Mouse (Mus musculus): ENCODE measurements around the gene Ppl. TPM values are rescaled to one million over a fixed set of nuclear protein-coding genes. Genes with fewer than 3 reads are reported as not detected.
A peak's percentile ranks its signal among the peaks of the same experiment; 100 is the strongest.

Ppl gene
- total RNA-seq, 4 experiments from 2014 or later, result 3.1 to 17.7 (median 9.9) TPM

- no peak for DNase-seq
Observed at GRCm38 (mm10) chr16:5123476-5123875, 8.7 kb downstream of the Ppl start.

- DNase-seq, result no peak
Observed at GRCm38 (mm10) chr16:5119845-5120244, 12.4 kb downstream of the Ppl start.

GRCm38 (mm10) chr16:5119385-5119784, 12.8 kb downstream of the Ppl start:
- no peak for DNase-seq

- no peak for DNase-seq
Observed at GRCm38 (mm10) chr16:5113582-5113981, 18.6 kb downstream of the Ppl start.

- DNase-seq, result no peak
Observed at GRCm38 (mm10) chr16:5113002-5113550, 19.1 kb downstream of the Ppl start.

GRCm38 (mm10) chr16:5111021-5111420, 21.2 kb downstream of the Ppl start:
- DNase-seq, result no peak

GRCm38 (mm10) chr16:5109877-5110276, 22.3 kb downstream of the Ppl start:
- no peak for DNase-seq

- DNase-seq, result no peak
Observed at GRCm38 (mm10) chr16:5101000-5101399, 31.2 kb downstream of the Ppl start.

- no peak for DNase-seq
Observed at GRCm38 (mm10) chr16:5096504-5096903, 35.7 kb downstream of the Ppl start.

- no peak for DNase-seq
Observed at GRCm38 (mm10) chr16:5093285-5093684, 38.9 kb downstream of the Ppl start.

GRCm38 (mm10) chr16:5089021-5089420, 43.2 kb downstream of the Ppl start:
- DNase-seq, result no peak

GRCm38 (mm10) chr16:5086179-5086578, 46.0 kb downstream of the Ppl start:
- DNase-seq, result no peak

GRCm38 (mm10) chr16:5085196-5085595, 47.0 kb downstream of the Ppl start:
- DNase-seq, result no peak

- no peak for DNase-seq
Observed at GRCm38 (mm10) chr16:5074341-5074740, 57.9 kb downstream of the Ppl start.

GRCm38 (mm10) chr16:5071974-5072373, 60.2 kb downstream of the Ppl start:
- DNase-seq, result no peak

GRCm38 (mm10) chr16:5070321-5070720, 61.9 kb downstream of the Ppl start:
- peak; percentile 64 for DNase-seq

- DNase-seq, result no peak
Observed at GRCm38 (mm10) chr16:5063472-5063871, 68.7 kb downstream of the Ppl start.

- no peak for DNase-seq
Observed at GRCm38 (mm10) chr16:5058114-5058513, 74.1 kb downstream of the Ppl start.

- DNase-seq, result peak; percentile 68
Observed at GRCm38 (mm10) chr16:5050251-5051110, 81.7 kb downstream of the Ppl start.

- DNase-seq, result peak; percentile 99
Observed at GRCm38 (mm10) chr16:5049774-5050234, 82.4 kb downstream of the Ppl start, which contains the start of the genes Glyr1 and Ubn1. Gene Glyr1 (minus strand): TSS chr16:5049863. Gene Ubn1 (plus strand): TSS chr16:5050057.

- DNase-seq, result no peak
Observed at GRCm38 (mm10) chr16:5049182-5049773, 82.9 kb downstream of the Ppl start.

- DNase-seq, result no peak
Observed at GRCm38 (mm10) chr16:5045322-5045721, 86.9 kb downstream of the Ppl start.

GRCm38 (mm10) chr16:5036649-5037234, 95.5 kb downstream of the Ppl start:
- DNase-seq, result no peak

Measured in adrenal gland, adult 8-10 months (tissue).